Mouse (Mus musculus) heart, adult 8-10 months (tissue): Measurements from ENCODE around the gene Gtsf1. TPM values are rescaled to one million over a fixed set of nuclear protein-coding genes. Genes with fewer than 3 reads are reported as not detected.
"Not testable (repeated sequence)": the region's sequence is repeated elsewhere in the genome, so short reads cannot be mapped to it uniquely, and the experiment has no call there.

Experiments used
- DNase-seq: peaks from one replicate; pipeline ENCODE4 v3.0.0; 2022; ENCODE audit warnings: low spot score
- total RNA-seq, 4 experiments: library from RNA; stranded (reverse); gene quantifications; 2 replicates each; pipeline ENCODE4 v1.2.4; 2022

Gtsf1 gene
- under 1 TPM in 2 of 4 experiments, not detected in 2; 0.37 to 0.54 TPM for total RNA-seq

- no peak for DNase-seq
Observed at GRCm38 (mm10) chr15:103430241-103430640, at the start of gene Gtsf1. Gene Gtsf1 (minus strand): TSS chr15:103430470.

- DNase-seq, result no peak
Observed at GRCm38 (mm10) chr15:103479080-103479606, 48.9 kb upstream of the Gtsf1 start.

GRCm38 (mm10) chr15:103473769-103474168 lies 43.5 kb upstream of the Gtsf1 start:
- no peak for DNase-seq

- no peak for DNase-seq
Observed at GRCm38 (mm10) chr15:103473182-103473581, 42.9 kb upstream of the Gtsf1 start.

GRCm38 (mm10) chr15:103472265-103472664 lies 42.0 kb upstream of the Gtsf1 start:
- no peak for DNase-seq

GRCm38 (mm10) chr15:103471488-103472194 lies 41.4 kb upstream of the Gtsf1 start:
- DNase-seq, result no peak

GRCm38 (mm10) chr15:103462539-103463261 lies 32.4 kb upstream of the Gtsf1 start:
- peak; percentile 19 for DNase-seq

GRCm38 (mm10) chr15:103454449-103454848 lies 24.2 kb upstream of the Gtsf1 start:
- DNase-seq, result no peak

- DNase-seq, result peak; percentile 40
Observed at GRCm38 (mm10) chr15:103453551-103454218, 23.4 kb upstream of the Gtsf1 start, which contains the start of gene Nckap1l. Gene Nckap1l (plus strand): TSS chr15:103453794.

GRCm38 (mm10) chr15:103448369-103448768 lies 18.1 kb upstream of the Gtsf1 start, which contains the start of gene Gtsf2:
Gene Gtsf2 (minus strand): TSS chr15:103448469.
- no peak for DNase-seq

GRCm38 (mm10) chr15:103445966-103446365 lies 15.7 kb upstream of the Gtsf1 start:
- DNase-seq, result not testable (repeated sequence)

GRCm38 (mm10) chr15:103427017-103427416 lies 3.3 kb downstream of the Gtsf1 start:
- DNase-seq, result no peak

GRCm38 (mm10) chr15:103405586-103405985 lies 24.7 kb downstream of the Gtsf1 start:
- not testable (repeated sequence) for DNase-seq

- DNase-seq, result no peak
Observed at GRCm38 (mm10) chr15:103401361-103401760, 28.9 kb downstream of the Gtsf1 start.

GRCm38 (mm10) chr15:103393577-103393976 lies 36.7 kb downstream of the Gtsf1 start:
- DNase-seq, result no peak

- DNase-seq, result peak; percentile 51
Observed at GRCm38 (mm10) chr15:103388556-103389145, 41.6 kb downstream of the Gtsf1 start.

- DNase-seq, result peak; percentile 86
Observed at GRCm38 (mm10) chr15:103383771-103384488, 46.3 kb downstream of the Gtsf1 start.

- peak; percentile 82 for DNase-seq
Observed at GRCm38 (mm10) chr15:103382795-103383406, 47.4 kb downstream of the Gtsf1 start.

- DNase-seq, result no peak
Observed at GRCm38 (mm10) chr15:103382075-103382474, 48.2 kb downstream of the Gtsf1 start.

GRCm38 (mm10) chr15:103378665-103379356 lies 51.5 kb downstream of the Gtsf1 start:
- no peak for DNase-seq
